Mouse (Mus musculus): ENCODE measurements at regions not wholly inside any gene's neighbourhood (a gene's known extent, or its start where the extent isn't known, plus 50 kb on each side); places are given as distances from the start of the nearest gene placed in this dataset.

DNA sequence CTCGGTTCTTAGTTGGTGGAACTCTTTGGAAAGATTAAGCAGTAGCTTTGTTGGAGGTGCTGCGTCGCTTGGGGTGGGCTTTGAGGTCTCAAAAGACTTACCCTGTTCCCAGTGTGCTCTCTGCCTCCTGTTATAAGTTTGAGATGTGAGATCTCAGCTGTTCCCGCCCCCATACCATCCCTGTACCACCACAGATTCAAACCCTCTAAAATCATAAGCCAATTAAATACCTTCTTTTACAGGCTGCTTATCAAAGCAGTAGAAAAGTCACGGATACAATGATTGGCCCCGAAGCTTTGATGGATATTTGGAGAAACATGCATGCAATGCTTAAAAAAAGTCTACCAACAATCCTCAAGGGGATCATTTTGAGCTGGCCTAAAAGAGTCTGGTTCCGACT is 152.6 kb downstream of the Enc1 start:
- DNase-seq (ENCODE audit: low spot score), result no peak

DNA sequence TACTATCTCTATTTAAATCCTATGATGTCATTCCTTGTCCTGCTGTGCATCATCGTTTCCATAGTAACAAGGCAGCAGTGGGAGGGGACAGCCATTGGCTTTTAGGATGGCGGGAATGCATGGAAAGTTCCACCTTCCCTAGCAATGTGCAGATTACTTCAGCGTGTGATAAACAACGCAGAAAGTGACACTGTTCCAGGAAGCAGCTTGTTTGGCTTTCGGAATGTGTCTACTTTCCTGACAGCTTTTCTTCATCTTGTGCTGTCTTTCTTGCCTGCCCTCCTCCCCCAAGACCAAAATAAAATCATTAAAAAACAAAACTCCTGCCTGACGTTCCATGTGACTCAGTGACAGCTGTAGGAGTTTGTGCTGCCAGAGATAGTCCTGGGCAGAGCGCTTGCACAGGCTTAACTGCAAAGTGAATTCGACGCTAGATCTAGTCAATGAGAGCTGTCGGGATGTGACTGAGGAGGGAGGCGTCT is 149.6 kb downstream of the Enc1 start:
- no peak for DNase-seq (ENCODE audit: low spot score)

GRCm38 (mm10) chr13:97388851-97389479 is 148.1 kb downstream of the Enc1 start:
- DNase-seq (ENCODE audit: low spot score), result no peak

- no peak for DNase-seq (ENCODE audit: low spot score)
Observed at GRCm38 (mm10) chr13:97386511-97386910, 145.6 kb downstream of the Enc1 start.

GRCm38 (mm10) chr13:97385531-97385930 is 144.6 kb downstream of the Enc1 start:
- no peak for DNase-seq (ENCODE audit: low spot score)

GRCm38 (mm10) chr13:97384091-97384777 is 143.3 kb downstream of the Enc1 start:
- DNase-seq (ENCODE audit: low spot score), result no peak

- DNase-seq (ENCODE audit: low spot score), result no peak
Observed at GRCm38 (mm10) chr13:97383351-97383750, 142.4 kb downstream of the Enc1 start.

- DNase-seq (ENCODE audit: low spot score), result no peak
Observed at GRCm38 (mm10) chr13:97380366-97380765, 139.5 kb downstream of the Enc1 start.

- no peak for DNase-seq (ENCODE audit: low spot score)
Observed at GRCm38 (mm10) chr13:97376232-97376523, 135.3 kb downstream of the Enc1 start.

DNA sequence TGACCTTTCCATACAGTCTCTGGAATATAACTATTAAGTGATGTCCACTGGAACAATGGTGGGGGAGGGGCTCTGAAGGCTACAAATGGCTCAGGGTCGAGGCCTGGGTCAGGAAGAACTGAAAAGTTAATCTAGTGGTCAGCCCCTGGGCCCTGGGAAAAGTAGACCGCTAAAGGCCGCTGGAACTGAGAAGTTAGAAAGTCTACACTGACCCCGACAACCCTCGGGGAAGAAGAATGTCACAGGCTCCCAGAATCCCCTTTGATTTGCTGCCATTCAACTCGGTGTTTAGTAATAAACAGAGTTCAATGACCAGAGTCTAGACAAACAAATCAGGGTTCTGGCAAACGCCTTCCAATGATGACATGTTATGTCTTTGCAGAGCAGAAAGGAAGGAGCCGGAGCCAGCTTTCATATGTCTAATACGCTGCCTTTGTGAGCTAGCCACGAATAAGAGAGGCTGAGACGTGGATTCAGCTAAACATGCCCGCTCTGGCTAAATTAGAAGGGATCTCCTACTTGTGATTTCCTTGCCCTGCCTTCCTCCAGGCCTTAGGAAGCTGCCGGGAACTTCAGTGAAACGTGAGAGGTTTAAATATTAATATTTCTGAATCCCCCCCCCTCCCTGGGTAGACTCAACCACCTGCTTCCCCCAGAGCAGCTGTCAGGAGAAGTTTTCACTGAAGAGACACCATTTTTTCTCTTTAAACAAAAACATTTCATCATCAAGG is 134.8 kb downstream of the Enc1 start:
- DNase-seq (ENCODE audit: low spot score), result no peak

GRCm38 (mm10) chr13:97372348-97372747 is 131.4 kb downstream of the Enc1 start:
- no peak for DNase-seq (ENCODE audit: low spot score)

DNA sequence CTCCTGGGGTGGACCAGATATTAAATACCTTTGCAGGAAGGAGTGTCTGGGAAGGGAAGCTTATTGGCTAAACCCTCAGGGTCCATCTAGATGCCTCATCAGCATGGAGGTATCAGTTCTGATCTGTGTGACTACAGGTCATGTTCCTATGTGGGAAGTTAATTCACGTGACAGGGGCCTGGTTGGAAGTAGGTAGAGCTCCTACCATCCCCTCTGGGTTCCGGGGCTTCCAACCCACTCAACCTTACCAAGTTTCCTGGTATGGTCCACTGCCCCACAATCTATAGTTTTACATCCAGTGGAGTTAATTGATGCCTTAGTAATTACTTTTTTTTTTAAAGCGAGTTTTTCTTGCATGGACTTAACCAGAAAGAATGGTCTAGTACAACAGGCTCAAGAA is 130.3 kb downstream of the Enc1 start:
- DNase-seq (ENCODE audit: low spot score), result no peak

GRCm38 (mm10) chr13:97366723-97367122 is 125.8 kb downstream of the Enc1 start:
- no peak for DNase-seq (ENCODE audit: low spot score)

- DNase-seq (ENCODE audit: low spot score), result no peak
Observed at GRCm38 (mm10) chr13:97365557-97366244, 124.8 kb downstream of the Enc1 start.

- DNase-seq (ENCODE audit: low spot score), result no peak
Observed at GRCm38 (mm10) chr13:97365004-97365403, 124.1 kb downstream of the Enc1 start.

GRCm38 (mm10) chr13:97363765-97364164 is 122.9 kb downstream of the Enc1 start:
- no peak for DNase-seq (ENCODE audit: low spot score)

GRCm38 (mm10) chr13:97363214-97363613 is 122.3 kb downstream of the Enc1 start:
- no peak for DNase-seq (ENCODE audit: low spot score)

DNA sequence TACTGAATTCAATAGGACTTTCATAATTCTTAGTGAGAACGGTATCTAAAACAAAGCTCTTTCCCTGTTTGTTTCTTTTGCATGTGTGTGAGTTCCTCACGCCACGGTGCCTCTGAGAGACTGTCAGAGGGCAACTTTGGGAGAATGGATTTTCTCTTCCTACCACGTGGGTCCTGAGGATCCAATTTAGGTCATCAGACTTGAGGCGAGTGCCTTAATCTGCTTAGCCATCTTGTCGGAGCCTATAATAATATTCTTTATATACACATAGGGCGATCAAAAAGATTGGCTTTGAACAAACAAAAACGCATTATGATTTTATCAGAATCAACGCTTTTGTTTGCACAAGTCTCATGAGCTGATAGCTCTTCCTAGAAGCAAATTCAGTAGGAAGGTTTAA is 119.6 kb downstream of the Enc1 start:
- no peak for DNase-seq (ENCODE audit: low spot score)

DNA sequence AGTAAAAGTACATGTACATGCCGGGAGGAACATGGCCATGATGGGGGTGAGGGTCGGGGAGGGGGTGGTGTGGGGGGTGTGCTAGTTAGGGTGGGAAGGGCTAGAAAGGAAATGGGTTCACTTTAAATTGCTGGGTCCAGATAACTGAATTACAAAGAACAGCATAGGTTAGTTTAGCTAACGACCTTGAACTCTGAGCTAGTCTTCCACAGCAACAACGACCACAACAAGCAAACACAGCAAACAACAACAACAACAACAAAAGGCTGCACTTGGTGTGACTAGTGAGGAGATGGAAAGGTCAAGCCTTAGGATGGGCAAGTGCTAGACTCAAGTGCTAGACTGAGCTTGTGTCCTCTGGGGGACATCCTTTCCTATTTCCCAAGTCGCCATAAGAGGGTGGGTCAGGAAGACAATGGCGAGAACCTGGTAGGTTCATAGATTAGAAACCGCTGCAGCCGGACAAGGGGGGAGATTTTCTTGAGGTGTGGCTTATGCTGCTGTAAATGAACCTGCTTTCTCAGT is 117.9 kb downstream of the Enc1 start:
- DNase-seq (ENCODE audit: low spot score), result no peak

DNA sequence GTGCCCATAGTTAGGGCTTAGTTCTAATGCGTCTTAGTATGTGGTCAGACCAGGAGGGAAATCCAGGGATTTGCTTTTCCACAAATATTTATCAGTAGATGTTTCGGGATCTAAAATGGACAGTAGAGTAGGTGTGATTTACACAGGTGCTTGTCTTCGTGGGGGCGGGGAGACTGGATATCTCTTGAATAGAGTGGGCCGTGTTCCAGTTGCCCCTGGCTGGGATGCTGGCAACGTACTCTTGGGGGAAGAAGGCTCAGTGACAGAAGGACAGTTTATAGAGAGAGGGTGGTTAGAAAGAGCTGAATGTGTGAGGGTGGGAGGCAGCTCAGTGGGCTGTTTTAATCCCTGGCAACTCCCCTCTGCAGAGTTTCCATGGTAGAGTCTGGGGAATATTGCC is 117.4 kb downstream of the Enc1 start:
- DNase-seq (ENCODE audit: low spot score), result no peak

GRCm38 (mm10) chr13:97356923-97357807 is 116.3 kb downstream of the Enc1 start:
- no peak for DNase-seq (ENCODE audit: low spot score)
